Mouse (Mus musculus) lung, embryonic 14.5 days (tissue): ENCODE results near the gene Fhdc1. TPM values are rescaled to one million over a fixed set of nuclear protein-coding genes. Genes with fewer than 3 reads are reported as not detected.

Experiments used
- ATAC-seq: fragments of 200-750 bp; cut with Nextera tagmentation; 2 replicates; pipeline ENCODE4 v1.8.0; 2017; ENCODE audit warnings: mild to moderate bottlenecking, moderate TSS enrichment, moderate library complexity; ENCODE audit not compliant: insufficient read depth
- DNase-seq: peaks from one replicate; pipeline ENCODE4 v3.0.0-alpha.2; 2015
- H3K27ac ChIP-seq: fragments of 300-500 bp; sonication (generic); 2 replicates; pipeline ENCODE4 v1.5.1; 2014; ENCODE audit warnings: low read depth, mild to moderate bottlenecking, moderate library complexity
- H3K27me3 ChIP-seq: fragments of 300-500 bp; sonication (generic); 2 replicates; pipeline ENCODE4 v1.6.1; 2014; ENCODE audit warnings: low read length, control low read depth; ENCODE audit not compliant: insufficient read depth
- H3K36me3 ChIP-seq: fragments of 300-500 bp; sonication (generic); 2 replicates; pipeline ENCODE4 v1.6.1; 2014; ENCODE audit warnings: control low read depth; ENCODE audit not compliant: insufficient read depth
- H3K4me1 ChIP-seq: fragments of 300-500 bp; sonication (generic); 2 replicates; pipeline ENCODE4 v1.6.1; 2014; ENCODE audit warnings: antibody characterized with exemption, control low read depth; ENCODE audit not compliant: insufficient read depth
- H3K4me2 ChIP-seq: fragments of 300-500 bp; sonication (generic); 2 replicates; pipeline ENCODE4 v1.6.1; 2014; ENCODE audit warnings: mild to moderate bottlenecking
- H3K4me3 ChIP-seq: fragments of 300-500 bp; sonication (generic); 2 replicates; pipeline ENCODE4 v1.5.1; 2014; ENCODE audit warnings: low read depth, low read length
- H3K9ac ChIP-seq: fragments of 300-500 bp; sonication (generic); 2 replicates; pipeline ENCODE4 v1.6.1; 2014
- H3K9me3 ChIP-seq: fragments of 300-500 bp; sonication (generic); 2 replicates; pipeline ENCODE4 v1.6.1; 2016; ENCODE audit warnings: low read depth, low read length, control low read depth
- CTCF ChIP-seq: IDR thresholded peaks from 2 replicates; pipeline ENCODE4 v1.5.1; 2016; ENCODE audit warnings: antibody characterized with exemption, low read depth
- WGBS: fragments of 180-500 bp; shearing (Covaris S2); extraction: QIAGEN DNeasy Blood & Tissue Kit; methylation state at CpG from one replicate; pipeline ENCODE4 v1.1.7; 2014; 5-methylcytosine and 5-hydroxymethylcytosine counted together
- polyA plus RNA-seq: library from polyadenylated mRNA; unstranded; fragments of >200 nt; fragmentation: Nextera tagmentation; extraction: Ambion mirVana; gene quantifications from 2 replicates; pipeline ENCODE4 v1.2.1, GENCODE M21; 2014

Fhdc1 gene
- polyA plus RNA-seq, 1 experiment from 2014 or later: 16.6 TPM

DNA sequence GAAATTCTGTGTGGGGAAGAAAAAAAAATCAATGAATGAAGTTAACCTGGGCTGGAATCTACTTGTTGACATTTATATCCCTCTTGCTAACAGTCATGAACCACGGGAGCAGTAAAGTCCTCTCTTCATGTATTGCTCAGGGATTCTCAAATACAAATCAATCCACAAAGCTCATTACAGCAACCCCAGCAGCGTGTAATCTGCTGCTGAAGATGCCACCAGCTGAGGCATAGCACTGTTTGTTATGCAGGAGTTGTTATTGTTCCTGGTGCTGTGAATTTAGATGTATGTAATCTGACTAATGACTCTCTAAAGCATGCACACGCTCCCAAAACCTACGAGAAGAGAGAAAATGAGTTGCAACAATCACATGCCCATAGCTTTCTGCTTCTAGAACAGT is 82.3 kb downstream of the Fhdc1 start:
- Histone ChIP-seq H3K4me3 (no peak overlapping the region), H3K27ac (no peak overlapping the region), H3K4me2 (no peak overlapping the region), H3K9ac (no peak overlapping the region), H3K9me3 (no peaks in the 10 kb centered on the region), H3K36me3 (no peaks in the 10 kb centered on the region), H3K27me3 (no peaks in the 10 kb centered on the region), H3K4me1 (no peaks in the 10 kb centered on the region; the same call in 1 of the 2 replicates)
- DNase-seq: no peak
- TF ChIP-seq CTCF: no peak
- 66% methylated on average over 4 of the region's 4 CpGs for WGBS
- ATAC-seq: no peak

DNA sequence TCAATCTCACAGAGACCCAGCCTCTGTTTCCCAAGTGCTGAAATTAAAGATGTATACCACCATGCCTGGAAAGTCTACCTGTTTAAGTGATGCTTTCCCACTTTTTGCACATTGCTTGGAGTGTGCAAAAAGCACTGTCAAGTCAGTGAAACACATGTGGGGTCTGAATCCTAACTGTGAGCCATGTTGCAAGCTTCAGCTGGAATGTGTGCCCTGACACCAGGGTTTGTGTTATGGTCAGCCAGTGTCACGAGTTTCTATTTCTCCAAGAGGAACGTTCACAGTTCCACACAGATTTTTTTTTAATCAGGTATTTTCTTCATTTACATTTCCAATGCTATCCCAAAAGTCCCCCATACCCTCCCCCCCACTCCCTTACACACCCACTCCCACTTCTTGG is 84.0 kb downstream of the Fhdc1 start:
- DNase-seq (no peak), ATAC-seq (peak; percentile 14; the same call in 1 of the 2 replicates)
- Histone ChIP-seq H3K4me1 (no peaks in the 10 kb centered on the region; the same call in 1 of the 2 replicates), H3K4me3 (no peak overlapping the region), H3K4me2 (no peak overlapping the region), H3K27me3 (no peaks in the 10 kb centered on the region), H3K9ac (no peak overlapping the region), H3K9me3 (no peaks in the 10 kb centered on the region), H3K27ac (no peak overlapping the region), H3K36me3 (no peaks in the 10 kb centered on the region)
- no peak for TF ChIP-seq CTCF
- 58% methylated on average over 2 of the region's 2 CpGs for WGBS

DNA sequence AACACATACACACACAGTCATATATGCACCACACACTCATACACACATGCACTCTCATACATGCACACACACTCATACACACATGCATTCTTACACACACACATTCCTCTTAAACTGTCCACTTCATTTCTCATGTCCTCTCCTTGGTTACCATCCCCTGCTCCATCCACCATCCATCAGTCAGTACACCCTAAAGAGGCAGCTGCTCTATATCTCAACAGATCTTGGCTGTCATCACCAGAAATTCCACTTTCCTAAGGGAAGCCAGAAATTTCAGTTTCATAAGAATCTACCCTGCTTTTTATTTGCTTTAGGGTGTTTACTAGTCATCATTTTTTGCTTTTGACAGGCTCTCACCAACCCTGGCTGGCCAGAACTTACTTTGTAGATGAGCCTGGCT is 84.4 kb downstream of the Fhdc1 start:
- TF ChIP-seq CTCF: no peak
- H3K9ac ChIP-seq: no peak overlapping the region
- H3K4me3 ChIP-seq: no peak overlapping the region
- H3K4me1 ChIP-seq: no peaks in the 10 kb centered on the region; the same call in 1 of the 2 replicates
- H3K27me3 ChIP-seq: no peaks in the 10 kb centered on the region
- no peaks in the 10 kb centered on the region for H3K36me3 ChIP-seq
- DNase-seq: peak; percentile 64
- no peak overlapping the region for H3K27ac ChIP-seq
- H3K4me2 ChIP-seq: no peak overlapping the region
- peak; percentile 88 for ATAC-seq
- H3K9me3 ChIP-seq: no peaks in the 10 kb centered on the region

DNA sequence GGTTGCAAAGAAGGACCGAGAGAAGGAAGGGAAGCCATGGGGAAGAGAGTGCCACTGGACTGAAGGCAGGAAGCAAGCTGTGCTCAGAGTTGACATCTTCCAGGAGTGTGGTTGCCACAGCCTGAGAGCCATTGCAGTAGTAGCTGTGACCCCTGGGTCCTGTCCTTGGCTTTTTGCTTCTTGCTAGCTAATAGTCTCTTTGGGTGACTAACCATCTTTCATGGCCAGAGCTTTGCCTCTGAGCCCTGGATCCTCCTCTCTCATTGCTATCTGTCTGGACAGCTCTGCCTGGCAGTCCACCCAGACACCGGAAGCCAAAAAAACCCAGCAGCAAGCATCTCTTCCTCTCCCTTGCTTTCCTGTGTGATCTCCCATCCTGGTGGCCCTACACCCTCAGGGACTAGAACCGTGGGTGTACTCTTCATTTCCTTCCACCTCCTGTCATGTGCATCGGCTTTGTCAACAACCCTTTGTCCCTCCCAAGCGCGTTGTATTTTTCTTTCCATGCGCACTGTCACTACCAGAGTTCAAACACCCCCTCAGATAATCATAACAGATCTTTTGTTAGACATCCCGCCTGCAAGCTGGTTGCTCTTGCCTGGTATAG is 85.3 kb downstream of the Fhdc1 start:
- no peak overlapping the region for H3K4me2 ChIP-seq
- no peak overlapping the region for H3K9ac ChIP-seq
- ATAC-seq (no peak), DNase-seq (no peak)
- H3K4me1 ChIP-seq: no peaks in the 10 kb centered on the region; the same call in 1 of the 2 replicates
- no peak for TF ChIP-seq CTCF
- no peaks in the 10 kb centered on the region for H3K9me3 ChIP-seq
- no peaks in the 10 kb centered on the region for H3K36me3 ChIP-seq
- no peaks in the 10 kb centered on the region for H3K27me3 ChIP-seq
- no peak overlapping the region for H3K27ac ChIP-seq
- 70% methylated on average over 8 of the region's 8 CpGs for WGBS
- H3K4me3 ChIP-seq: no peak overlapping the region

Other genes starting within 250 kb of the Fhdc1 start
- gene Trim2, start 173.6 kb downstream of the Fhdc1 start, polyA plus RNA-seq: 25.9 and 27.0 TPM in 2 replicates
- 58.2 and 58.5 TPM in 2 replicates for gene Arfip1, start 102.2 kb upstream of the Fhdc1 start, polyA plus RNA-seq
- gene Tigd4, start 113.1 kb upstream of the Fhdc1 start, polyA plus RNA-seq: 0.05 and 0.07 TPM in 2 replicates
- 1.4 and 2.1 TPM in 2 replicates for gene Tmem154, start 185.8 kb upstream of the Fhdc1 start, polyA plus RNA-seq